Mouse (Mus musculus) liver, embryonic 11.5 days (tissue): Measurements from ENCODE around the gene Zfp652. TPM values are rescaled to one million over a fixed set of nuclear protein-coding genes. Genes with fewer than 3 reads are reported as not detected.
"Not testable (repeated sequence)": the region's sequence is repeated elsewhere in the genome, so short reads cannot be mapped to it uniquely, and the experiment has no call there.

Experiments used
- ATAC-seq: fragments of 200-750 bp; cut with Nextera tagmentation; replicated peaks from 2 replicates; pipeline ENCODE4 v1.8.0; 2017; ENCODE audit warnings: moderate number of reproducible peaks, mild to moderate bottlenecking, moderate TSS enrichment, moderate library complexity; ENCODE audit not compliant: low FRiP score
- DNase-seq: peaks from one replicate; pipeline ENCODE4 v3.0.0-alpha.2; 2017; ENCODE audit warnings: low spot score
- H3K27ac ChIP-seq: fragments of 300-500 bp; sonication (generic); 2 replicates; pipeline ENCODE4 v1.5.1; 2014; ENCODE audit warnings: mild to moderate bottlenecking, low read depth, low read length, control low read depth
- H3K27me3 ChIP-seq: fragments of 300-500 bp; sonication (generic); replicated peaks from 2 replicates; pipeline ENCODE4 v1.6.1; 2014; ENCODE audit warnings: low read length, mixed read lengths; ENCODE audit not compliant: control insufficient read depth, insufficient read depth
- H3K36me3 ChIP-seq: fragments of 300-500 bp; sonication (generic); 2 replicates; pipeline ENCODE4 v1.6.1; 2014; ENCODE audit warnings: mild to moderate bottlenecking, low read length, moderate library complexity, mixed read lengths; ENCODE audit not compliant: control insufficient read depth, insufficient read depth
- H3K4me1 ChIP-seq: fragments of 300-500 bp; sonication (generic); replicated peaks from 2 replicates; pipeline ENCODE4 v1.6.1; 2014; ENCODE audit warnings: low read length, mixed read lengths; ENCODE audit not compliant: control insufficient read depth, insufficient read depth
- H3K4me2 ChIP-seq: fragments of 300-500 bp; sonication (generic); 2 replicates; pipeline ENCODE4 v1.6.1; 2014; ENCODE audit warnings: mild to moderate bottlenecking, control low read depth, moderate library complexity
- H3K4me3 ChIP-seq: fragments of 300-500 bp; sonication (generic); 2 replicates; pipeline ENCODE4 v1.5.1; 2014; ENCODE audit warnings: low read depth, low read length, control low read depth
- H3K9ac ChIP-seq: fragments of 300-500 bp; sonication (generic); 2 replicates; pipeline ENCODE4 v1.6.1; 2014; ENCODE audit warnings: low read depth, low read length, control low read depth
- H3K9me3 ChIP-seq: fragments of 300-500 bp; sonication (generic); 2 replicates; pipeline ENCODE4 v1.6.1; 2016; ENCODE audit warnings: low read length, inconsistent platforms, mixed read lengths; ENCODE audit not compliant: control insufficient read depth
- WGBS: fragments of 180-500 bp; shearing (Covaris S2); extraction: QIAGEN DNeasy Blood & Tissue Kit; methylation state at CpG from one replicate; pipeline ENCODE4 v1.1.7; 2014; 5-methylcytosine and 5-hydroxymethylcytosine counted together
- polyA plus RNA-seq: library from polyadenylated mRNA; unstranded; fragments of >200 nt; fragmentation: Nextera tagmentation; extraction: Ambion mirVana; gene quantifications from 2 replicates; pipeline ENCODE4 v1.2.1, GENCODE M21; 2014

The Zfp652 gene
- polyA plus RNA-seq, 1 experiment from 2014 or later = 8.7 TPM

- not testable (repeated sequence) for H3K4me2 ChIP-seq, H3K27me3 ChIP-seq, H3K27ac ChIP-seq, H3K36me3 ChIP-seq, ATAC-seq, H3K9ac ChIP-seq, H3K4me1 ChIP-seq, H3K4me3 ChIP-seq, H3K9me3 ChIP-seq, DNase-seq
- 78% methylated on average over 2 of the region's 2 CpGs for WGBS
Observed at GRCm38 (mm10) chr11:95879861-95880260, 167.4 kb downstream of the Zfp652 start.

Other genes starting within 250 kb of the Zfp652 start
- 0.10 TPM in 2 replicates for gene Nxph3, start 198.1 kb upstream of the Zfp652 start, polyA plus RNA-seq
- 11.1 and 11.4 TPM in 2 replicates for gene Ngfr, start 124.9 kb upstream of the Zfp652 start, polyA plus RNA-seq
- gene Phb, start 45.7 kb upstream of the Zfp652 start, polyA plus RNA-seq = 308 and 337 TPM in 2 replicates
- 1.5 and 1.6 TPM in 2 replicates for gene B130006D01Rik, start 10.9 kb downstream of the Zfp652 start, polyA plus RNA-seq
- 0.48 and 0.74 TPM in 2 replicates for gene Phospho1, start 111.8 kb downstream of the Zfp652 start, polyA plus RNA-seq
- gene Gngt2, start 124.5 kb downstream of the Zfp652 start, polyA plus RNA-seq = 19.5 and 22.3 TPM in 2 replicates
- 6.4 and 7.9 TPM in 2 replicates for gene Abi3, start 129.8 kb downstream of the Zfp652 start, polyA plus RNA-seq
- 0.34 and 0.51 TPM in 2 replicates for gene B4galnt2, start 202.2 kb downstream of the Zfp652 start, polyA plus RNA-seq